Mouse (Mus musculus) embryonic facial prominence, embryonic 12.5 days (tissue): ENCODE measurements around the gene Thap12. TPM values are rescaled to one million over a fixed set of nuclear protein-coding genes. Genes with fewer than 3 reads are reported as not detected.

Experiments used
- ATAC-seq: fragments of 200-750 bp; cut with Nextera tagmentation; 2 replicates; pipeline ENCODE4 v1.8.0; 2017; ENCODE audit not compliant: insufficient number of reproducible peaks, insufficient read depth, low FRiP score, low TSS enrichment
- H3K27ac ChIP-seq: fragments of 300-500 bp; sonication (generic); 2 replicates; pipeline ENCODE4 v1.5.1; 2016; ENCODE audit warnings: mild to moderate bottlenecking
- H3K27me3 ChIP-seq: fragments of 300-500 bp; sonication (generic); 2 replicates; pipeline ENCODE4 v1.6.1; 2016; ENCODE audit warnings: mild to moderate bottlenecking, moderate library complexity
- H3K36me3 ChIP-seq: fragments of 300-500 bp; sonication (generic); 2 replicates; pipeline ENCODE4 v1.6.1; 2016; ENCODE audit warnings: mild to moderate bottlenecking
- H3K4me1 ChIP-seq: fragments of 300-500 bp; sonication (generic); 2 replicates; pipeline ENCODE4 v1.6.1; 2016
- H3K4me2 ChIP-seq: fragments of 300-500 bp; sonication (generic); replicated peaks from 2 replicates; pipeline ENCODE4 v1.6.1; 2016; ENCODE audit warnings: mild to moderate bottlenecking, moderate library complexity
- H3K4me3 ChIP-seq: fragments of 300-500 bp; sonication (generic); 2 replicates; pipeline ENCODE4 v1.5.1; 2016; ENCODE audit warnings: mild to moderate bottlenecking
- H3K9ac ChIP-seq: fragments of 300-500 bp; sonication (generic); 2 replicates; pipeline ENCODE4 v1.6.1; 2016; ENCODE audit warnings: mild to moderate bottlenecking, moderate library complexity
- H3K9me3 ChIP-seq: fragments of 300-500 bp; sonication (generic); 2 replicates; pipeline ENCODE4 v1.6.1; 2016; ENCODE audit warnings: mild to moderate bottlenecking, moderate library complexity
- WGBS: fragments of 180-500 bp; shearing (Covaris S2); methylation state at CpG from one replicate; pipeline ENCODE4 v1.1.7; 2016; 5-methylcytosine and 5-hydroxymethylcytosine counted together
- polyA plus RNA-seq: library from polyadenylated mRNA; unstranded; fragments of >200 nt; fragmentation: Nextera tagmentation; extraction: Ambion mirVana; gene quantifications from 2 replicates; pipeline ENCODE4 v1.2.1, GENCODE M21; 2016

The Thap12 gene
- polyA plus RNA-seq, 1 experiment from 2014 or later = 89.2 TPM

DNA sequence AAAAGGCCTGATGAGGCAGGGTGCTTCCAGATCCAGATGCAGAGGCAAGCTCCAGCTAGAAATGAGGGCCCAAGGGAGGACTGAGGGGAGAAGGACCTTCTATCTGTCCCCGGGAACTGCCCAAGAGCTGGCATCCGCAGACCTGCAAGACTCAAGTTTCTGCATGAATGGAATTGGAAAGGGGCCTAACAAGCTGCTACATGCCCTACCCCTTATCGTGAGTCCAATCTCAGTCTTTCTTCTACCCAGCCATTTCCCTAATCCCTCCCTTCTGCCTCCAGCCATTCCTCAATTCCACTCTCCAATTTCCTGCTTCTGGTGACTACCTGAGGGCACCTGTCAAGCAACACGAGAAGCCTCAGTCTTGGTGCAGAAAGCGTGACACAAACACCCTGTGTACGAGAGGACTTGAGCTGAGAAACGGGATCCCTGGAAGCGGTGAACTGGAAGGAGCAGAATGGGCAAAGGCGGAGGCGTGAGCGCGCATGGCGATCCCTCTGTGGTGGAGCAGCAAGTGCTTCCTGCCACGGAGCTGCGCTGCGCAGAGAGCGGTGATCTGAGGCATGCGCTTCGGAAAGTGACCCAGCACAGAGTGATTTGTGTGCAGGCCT lies 26.9 kb downstream of the Thap12 start:
- Histone ChIP-seq H3K9me3 (no peaks in the 10 kb centered on the region), H3K27ac (no peak overlapping the region), H3K27me3 (0 out of 2 replicates have a peak, but pooled peaks cover 3% of the 10 kb centered on the region), H3K4me2 (peak overlapping the region; percentile 36), H3K4me3 (peak overlapping the region; percentile 12; the same call in 1 of the 2 replicates), H3K4me1 (peaks cover 27% of the 10 kb centered on the region), H3K36me3 (no peaks in the 10 kb centered on the region), H3K9ac (no peak overlapping the region)
- ATAC-seq = no peak; the same call in 1 of the 2 replicates
- 9% methylated on average over 19 of the region's 19 CpGs for WGBS

DNA sequence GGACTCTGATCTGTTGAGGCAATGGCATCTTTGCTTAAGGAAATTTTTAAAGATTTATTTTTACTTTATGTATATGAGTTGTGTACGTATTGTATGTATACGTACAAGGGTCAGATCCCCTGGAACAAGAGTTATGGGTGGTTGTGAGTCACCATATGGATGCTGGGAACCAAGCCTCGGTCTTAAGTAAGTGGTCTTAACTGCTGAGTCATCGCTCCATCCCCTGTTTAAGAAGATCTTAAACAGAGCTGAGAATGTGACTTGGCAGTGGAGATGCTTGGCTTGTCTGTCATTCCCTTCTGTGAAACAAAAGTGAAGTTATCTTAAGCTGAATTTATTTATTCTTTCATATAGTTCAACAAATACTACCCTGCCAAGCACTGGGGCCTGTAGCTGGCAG lies 31.1 kb downstream of the Thap12 start:
- 87% methylated on average over 4 of the region's 4 CpGs for WGBS
- Histone ChIP-seq H3K4me1 (peaks cover 21% of the 10 kb centered on the region), H3K4me3 (no peak overlapping the region), H3K9ac (no peak overlapping the region), H3K36me3 (no peaks in the 10 kb centered on the region), H3K9me3 (no peaks in the 10 kb centered on the region), H3K27me3 (no peaks in the 10 kb centered on the region; the same call in 1 of the 2 replicates), H3K4me2 (no peak overlapping the region), H3K27ac (no peak overlapping the region)
- ATAC-seq = no peak

DNA sequence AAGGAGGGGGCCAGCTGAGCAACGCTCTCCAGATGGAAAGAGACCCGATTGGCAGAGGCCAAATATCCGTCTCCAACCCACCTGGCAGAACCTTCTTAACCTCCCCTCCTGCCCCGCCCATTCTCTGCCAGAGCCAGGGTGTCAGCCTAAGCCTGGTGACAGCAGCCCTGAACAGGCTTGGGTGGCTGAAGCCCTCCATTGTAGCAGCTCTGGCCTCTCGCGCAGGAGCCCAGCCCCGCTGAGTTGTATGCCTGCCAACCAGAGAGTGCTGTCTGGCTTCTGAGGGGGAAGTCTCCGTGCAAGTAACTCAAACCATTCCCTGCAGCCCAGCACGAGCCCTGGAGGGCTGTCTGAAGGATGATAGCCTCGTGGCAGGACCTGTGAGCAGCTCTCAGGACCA lies 32.0 kb downstream of the Thap12 start:
- Histone ChIP-seq H3K4me1 (peaks cover 15% of the 10 kb centered on the region), H3K4me3 (no peak overlapping the region), H3K27ac (peak overlapping the region; percentile 46; the same call in 1 of the 2 replicates), H3K27me3 (no peaks in the 10 kb centered on the region; the same call in 1 of the 2 replicates), H3K9me3 (no peaks in the 10 kb centered on the region), H3K36me3 (no peaks in the 10 kb centered on the region), H3K9ac (no peak overlapping the region), H3K4me2 (peak overlapping the region; percentile 15; the same call in 1 of the 2 replicates)
- no peak for ATAC-seq
- WGBS = 18% methylated on average over 10 of the region's 10 CpGs

DNA sequence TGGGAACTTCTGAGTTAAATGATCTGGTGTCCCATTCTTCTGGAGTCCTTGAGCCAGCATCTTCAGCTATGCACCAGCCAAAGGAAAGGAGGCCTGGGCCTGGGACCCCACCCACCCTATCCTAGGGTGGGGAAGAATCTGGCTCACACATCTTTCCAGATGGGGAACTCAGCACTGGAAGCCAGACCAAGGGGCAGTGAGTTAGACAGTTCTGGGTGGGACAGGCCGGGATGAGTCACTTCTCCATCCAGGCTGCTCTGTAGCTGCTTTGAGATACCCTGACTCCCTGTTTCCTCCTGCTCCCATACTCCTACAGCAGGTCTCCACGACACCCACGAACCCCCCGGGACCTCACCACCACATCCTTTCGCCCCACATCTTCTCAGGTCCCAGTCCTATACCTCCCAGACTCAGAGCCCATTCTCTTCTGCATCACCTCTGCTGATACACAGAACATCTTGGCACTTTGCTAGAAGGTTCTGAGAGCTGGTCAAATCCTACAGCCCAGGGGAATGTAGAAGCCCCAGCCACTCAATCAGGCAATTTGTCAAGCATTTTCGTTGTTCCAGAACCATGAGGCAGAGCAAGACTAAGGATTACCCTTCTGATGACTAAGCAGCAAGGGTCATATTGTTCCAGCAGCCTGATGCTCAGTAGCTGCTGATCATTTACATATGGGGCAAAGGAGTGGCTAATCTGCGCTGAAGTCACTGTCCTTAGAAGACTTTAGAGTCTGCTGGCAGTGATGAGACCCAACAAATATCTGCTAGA lies 34.1 kb downstream of the Thap12 start:
- Histone ChIP-seq H3K4me1 (peaks cover 23% of the 10 kb centered on the region), H3K9ac (no peak overlapping the region), H3K9me3 (no peaks in the 10 kb centered on the region), H3K36me3 (no peaks in the 10 kb centered on the region), H3K4me3 (no peak overlapping the region), H3K27ac (no peak overlapping the region), H3K4me2 (no peak overlapping the region), H3K27me3 (no peaks in the 10 kb centered on the region; the same call in 1 of the 2 replicates)
- ATAC-seq = no peak
- WGBS = 70% methylated on average over 7 of the region's 7 CpGs

DNA sequence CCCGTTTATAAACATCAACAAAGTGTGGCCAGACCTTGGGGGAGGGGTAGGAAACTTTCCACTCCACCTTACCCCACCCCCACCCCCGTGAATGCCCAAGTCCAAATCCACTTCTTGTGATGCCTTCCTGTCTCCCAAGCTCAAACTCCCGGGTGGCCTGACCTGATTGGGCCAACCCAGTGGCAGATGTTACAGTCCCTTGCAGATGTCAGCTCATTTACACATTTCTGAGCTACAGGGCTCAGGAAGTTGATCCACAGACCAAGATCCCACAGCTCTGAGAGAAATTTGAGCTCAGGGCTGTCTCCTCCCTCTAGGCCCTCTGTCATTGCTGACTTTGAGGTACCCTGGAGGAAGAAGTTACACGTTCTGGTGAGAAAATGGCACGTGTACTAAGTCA lies 37.5 kb downstream of the Thap12 start:
- no peak for ATAC-seq
- peaks cover 5% of the 10 kb centered on the region; the same call in 1 of the 2 replicates for H3K27me3 ChIP-seq
- WGBS = 14% methylated on average over 5 of the region's 5 CpGs

DNA sequence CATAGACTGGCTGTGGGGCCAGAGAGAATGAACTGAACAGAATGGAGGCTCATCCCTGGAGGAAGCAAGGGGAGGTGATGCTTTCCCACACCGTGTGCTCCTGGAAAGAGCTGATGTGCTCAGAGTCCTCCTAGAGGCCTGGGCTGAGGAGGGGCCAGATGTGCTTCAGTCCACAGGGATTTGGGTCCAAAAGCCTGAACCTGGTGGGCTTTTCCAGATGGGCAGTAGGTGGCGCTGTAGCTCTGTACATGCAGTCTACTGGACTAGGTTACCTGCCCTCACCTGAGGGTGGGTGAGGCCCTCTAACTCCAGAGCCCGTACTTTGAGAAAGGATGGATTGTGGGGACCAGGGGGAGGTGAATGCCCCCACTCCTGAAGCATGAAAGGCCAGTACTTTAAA lies 40.4 kb downstream of the Thap12 start:
- 0 out of 2 replicates have a peak, but pooled peaks cover 5% of the 10 kb centered on the region for H3K27me3 ChIP-seq
- no peak for ATAC-seq
- 8% methylated on average over 3 of the region's 3 CpGs for WGBS

More for the DNA sequence above, 37.5 kb downstream of the Thap12 start:
- no peaks in the 10 kb centered on the region for H3K36me3 ChIP-seq
- H3K4me3 ChIP-seq = no peak overlapping the region
- H3K9me3 ChIP-seq = no peaks in the 10 kb centered on the region
- peaks cover 14% of the 10 kb centered on the region for H3K4me1 ChIP-seq
- no peak overlapping the region for H3K9ac ChIP-seq
- H3K27ac ChIP-seq = no peak overlapping the region
- H3K4me2 ChIP-seq = no peak overlapping the region

DNA sequence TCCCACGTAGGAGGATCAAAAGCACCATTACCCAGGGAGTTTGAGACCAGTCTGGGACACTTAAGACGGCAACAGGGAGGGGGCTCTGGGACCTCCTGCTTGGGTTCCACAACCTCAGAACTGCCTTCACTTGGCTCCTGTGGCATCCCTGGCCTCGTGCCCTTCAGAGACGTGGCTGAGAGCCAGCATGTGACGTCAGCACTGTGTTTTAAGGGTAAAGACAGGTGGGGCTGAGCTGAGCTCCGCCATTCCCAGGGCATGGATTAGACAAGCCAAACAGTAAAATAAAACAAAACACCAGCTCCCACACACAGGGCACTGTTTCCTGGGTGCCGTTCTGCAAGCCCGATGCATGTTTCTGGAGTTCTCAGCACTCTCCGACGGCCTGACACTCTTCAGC lies 47.5 kb downstream of the Thap12 start:
- Histone ChIP-seq H3K4me2 (no peak overlapping the region), H3K27me3 (no peaks in the 10 kb centered on the region), H3K4me1 (peaks cover 3% of the 10 kb centered on the region; the same call in 1 of the 2 replicates), H3K9me3 (no peaks in the 10 kb centered on the region), H3K9ac (no peak overlapping the region), H3K4me3 (no peak overlapping the region), H3K27ac (no peak overlapping the region), H3K36me3 (no peaks in the 10 kb centered on the region)
- ATAC-seq = no peak
- WGBS = 73% methylated on average over 10 of the region's 10 CpGs

More for the DNA sequence above, 40.4 kb downstream of the Thap12 start:
- H3K4me3 ChIP-seq = no peak overlapping the region
- H3K9ac ChIP-seq = no peak overlapping the region
- no peaks in the 10 kb centered on the region for H3K9me3 ChIP-seq
- no peak overlapping the region for H3K27ac ChIP-seq
- no peak overlapping the region for H3K4me2 ChIP-seq
- no peaks in the 10 kb centered on the region for H3K36me3 ChIP-seq
- peaks cover 14% of the 10 kb centered on the region for H3K4me1 ChIP-seq

DNA sequence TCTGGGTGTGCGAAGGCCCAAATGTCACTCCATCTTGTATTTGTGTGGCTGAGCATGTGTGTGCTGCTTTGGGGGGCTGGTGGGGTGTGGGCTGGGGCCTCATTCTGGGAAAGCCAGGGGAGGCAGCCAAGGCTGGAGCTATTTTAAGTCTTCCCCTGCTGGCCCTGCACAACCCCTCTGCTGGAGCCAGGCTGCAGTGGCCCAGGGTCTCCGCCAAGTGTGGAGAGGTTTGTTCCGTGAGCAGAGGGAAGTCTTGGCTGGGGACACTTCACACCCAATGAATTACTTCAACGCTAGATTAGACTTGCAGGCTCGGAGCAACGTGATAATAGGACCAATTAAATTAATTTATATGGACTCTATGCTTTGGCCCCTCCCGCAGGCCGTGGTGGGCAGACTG lies 49.8 kb downstream of the Thap12 start:
- ATAC-seq = no peak
- H3K27ac ChIP-seq = no peak overlapping the region
- H3K36me3 ChIP-seq = no peaks in the 10 kb centered on the region
- H3K4me3 ChIP-seq = no peak overlapping the region
- no peak overlapping the region for H3K9ac ChIP-seq
- H3K4me2 ChIP-seq = no peak overlapping the region
- 85% methylated on average over 8 of the region's 8 CpGs for WGBS
- H3K9me3 ChIP-seq = no peaks in the 10 kb centered on the region
- 0 out of 2 replicates have a peak, but pooled peaks cover under 1% of the 10 kb centered on the region for H3K27me3 ChIP-seq
- peaks cover 3% of the 10 kb centered on the region; the same call in 1 of the 2 replicates for H3K4me1 ChIP-seq

DNA sequence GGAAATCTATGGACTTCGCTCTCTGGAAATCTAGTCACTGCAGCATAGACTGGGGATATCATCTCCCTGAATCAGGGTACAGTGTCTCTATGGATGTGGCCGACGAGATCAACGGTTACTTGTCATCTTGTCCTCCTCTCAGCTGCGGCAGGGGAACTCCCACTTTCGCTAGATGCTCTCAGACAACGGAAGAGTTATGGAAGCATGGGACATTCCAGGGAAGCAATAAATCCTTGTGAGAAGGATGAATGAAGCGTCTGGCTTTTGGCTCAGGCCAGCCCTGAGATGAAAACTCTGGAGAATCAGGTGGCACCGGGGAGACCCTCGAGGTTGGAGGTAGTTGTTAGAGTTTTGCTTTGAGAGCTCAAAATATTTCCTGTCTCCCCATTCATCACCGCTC lies 53.1 kb downstream of the Thap12 start:
- Histone ChIP-seq H3K27ac (no peak overlapping the region), H3K4me3 (no peak overlapping the region), H3K36me3 (no peaks in the 10 kb centered on the region), H3K9ac (no peak overlapping the region), H3K4me2 (no peak overlapping the region), H3K27me3 (peaks cover 7% of the 10 kb centered on the region; the same call in 1 of the 2 replicates), H3K9me3 (no peaks in the 10 kb centered on the region), H3K4me1 (peaks cover 3% of the 10 kb centered on the region; the same call in 1 of the 2 replicates)
- ATAC-seq = no peak
- WGBS = 86% methylated on average over 11 of the region's 11 CpGs

DNA sequence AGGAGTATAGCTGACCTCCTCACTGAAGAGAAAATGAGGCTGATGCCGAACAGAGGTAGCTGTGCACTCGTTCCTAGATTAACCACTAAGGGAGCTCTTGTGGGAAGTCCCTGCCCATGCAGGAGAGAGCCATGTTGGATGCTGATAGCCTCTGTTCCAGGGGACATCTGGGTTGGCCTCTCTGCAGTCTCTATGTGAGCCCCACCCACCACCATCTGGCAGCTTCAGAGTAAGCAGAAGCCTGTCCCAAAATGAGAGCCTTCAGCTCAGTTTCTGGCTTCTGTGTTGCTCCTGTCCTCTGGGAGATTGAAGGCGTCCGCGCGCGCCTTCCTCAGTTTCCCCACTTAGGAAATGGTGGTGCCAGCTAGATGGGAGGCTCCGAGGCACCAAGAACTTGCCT lies 53.7 kb downstream of the Thap12 start:
- Histone ChIP-seq H3K36me3 (no peaks in the 10 kb centered on the region), H3K9me3 (no peaks in the 10 kb centered on the region), H3K4me2 (no peak overlapping the region), H3K4me3 (no peak overlapping the region), H3K9ac (no peak overlapping the region), H3K27me3 (peaks cover 7% of the 10 kb centered on the region; the same call in 1 of the 2 replicates), H3K4me1 (peaks cover 3% of the 10 kb centered on the region; the same call in 1 of the 2 replicates), H3K27ac (no peak overlapping the region)
- no peak for ATAC-seq
- WGBS = 73% methylated on average over 8 of the region's 8 CpGs

DNA sequence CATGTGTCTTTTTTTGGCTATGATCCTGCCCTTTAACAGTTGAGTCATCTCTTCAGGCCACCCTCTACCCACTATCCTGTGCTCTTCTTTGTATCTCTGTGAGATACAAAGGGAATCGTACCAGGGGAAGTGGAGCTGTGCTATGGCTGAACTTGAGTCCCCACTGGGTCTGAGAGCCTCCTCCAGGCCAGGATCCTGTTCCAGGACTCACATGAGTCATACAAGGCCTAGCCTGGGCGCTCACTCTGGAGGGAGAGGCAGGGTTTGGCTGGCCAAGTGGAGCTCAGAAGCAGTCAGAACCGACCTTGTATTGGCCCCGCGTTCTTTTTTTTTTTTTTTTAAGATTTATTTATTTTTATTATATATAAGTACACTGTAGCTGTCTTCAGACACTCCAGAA lies 57.2 kb downstream of the Thap12 start:
- Histone ChIP-seq H3K4me1 (no peaks in the 10 kb centered on the region), H3K27me3 (peaks cover 7% of the 10 kb centered on the region; the same call in 1 of the 2 replicates), H3K9me3 (no peaks in the 10 kb centered on the region), H3K4me3 (no peak overlapping the region), H3K36me3 (no peaks in the 10 kb centered on the region), H3K9ac (no peak overlapping the region), H3K27ac (no peak overlapping the region), H3K4me2 (no peak overlapping the region)
- 88% methylated on average over 5 of the region's 5 CpGs for WGBS
- ATAC-seq = no peak

DNA sequence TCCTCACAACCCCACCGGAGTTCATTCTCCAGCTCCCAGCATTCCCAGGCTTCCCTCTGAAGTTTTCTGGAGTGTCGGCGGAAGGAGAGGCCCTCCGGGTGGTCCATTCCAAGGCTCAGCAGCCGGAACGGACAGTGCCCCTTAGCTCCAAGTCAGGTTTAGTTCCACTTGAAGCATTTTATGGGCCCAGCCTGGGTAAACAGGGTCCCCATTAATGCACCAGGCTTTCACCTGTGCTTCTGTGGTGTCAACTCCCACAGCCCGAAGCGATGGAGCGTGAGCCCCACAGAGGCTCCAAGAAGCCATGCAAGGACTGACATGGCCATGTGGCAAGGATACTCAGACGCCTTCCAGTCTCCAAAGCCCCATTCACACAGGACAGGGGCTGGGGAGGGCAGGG lies 61.0 kb downstream of the Thap12 start:
- no peak for ATAC-seq
- H3K4me1 ChIP-seq = peaks cover under 1% of the 10 kb centered on the region; the same call in 1 of the 2 replicates
- 81% methylated on average over 10 of the region's 10 CpGs for WGBS
- H3K4me2 ChIP-seq = no peak overlapping the region
- no peaks in the 10 kb centered on the region for H3K9me3 ChIP-seq
- H3K36me3 ChIP-seq = no peaks in the 10 kb centered on the region
- no peaks in the 10 kb centered on the region for H3K27me3 ChIP-seq
- H3K27ac ChIP-seq = no peak overlapping the region
- no peak overlapping the region for H3K9ac ChIP-seq
- H3K4me3 ChIP-seq = no peak overlapping the region
